Mouse (Mus musculus): ENCODE results near the gene Dact2. TPM values are rescaled to one million over a fixed set of nuclear protein-coding genes. Genes with fewer than 3 reads are reported as not detected.

Dact2 gene
- polyA plus RNA-seq, 1 experiment, result 0.39 TPM

GRCm38 (mm10) chr17:14187096-14187495, 17.0 kb downstream of the Dact2 start:
- Histone ChIP-seq H3K27ac (ENCODE audit: insufficient read depth, low read length) (no peak overlapping the region), H3K36me3 (ENCODE audit: control insufficient read depth, insufficient read depth, low read length) (no peaks in the 10 kb centered on the region), H3K27me3 (ENCODE audit: control insufficient read depth, insufficient read depth, low read length) (no peaks in the 10 kb centered on the region), H3K4me1 (ENCODE audit: control insufficient read depth, insufficient read depth, insufficient read length) (no peaks in the 10 kb centered on the region), H3K4me3 (ENCODE audit: extremely low read depth, insufficient read depth, insufficient read length) (no peak overlapping the region)
- no peak for DNase-seq (ENCODE audit: low read depth in 1 of 2, low spot score in 2 of 2)
- no peak for TF ChIP-seq POLR2A (IDR thresholded peaks at IDR 0.05; ENCODE audit: low read depth, low read length)
- no peak for TF ChIP-seq CTCF (IDR thresholded peaks at IDR 0.05; ENCODE audit: extremely low read depth, insufficient read depth, insufficient read length, insufficient replicate concordance)

DNA sequence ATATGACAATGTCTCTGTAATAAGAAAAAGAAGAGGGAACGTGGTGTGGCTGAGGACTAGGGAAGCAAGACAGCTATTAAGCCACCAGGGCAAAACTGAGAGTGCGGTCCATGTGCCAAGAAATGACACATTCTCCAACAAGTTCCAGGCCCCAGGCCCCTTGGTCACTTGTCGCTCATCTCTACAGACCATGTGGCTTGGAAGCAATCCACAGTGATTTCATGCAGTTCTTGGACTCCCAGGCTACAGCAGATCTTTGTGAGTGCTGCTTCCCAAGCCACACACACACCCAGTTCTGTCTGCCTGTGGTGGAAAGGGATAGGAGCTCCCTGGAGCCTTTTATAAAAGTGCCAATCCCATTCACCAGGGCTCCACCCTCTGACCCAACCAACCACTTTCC, 17.9 kb downstream of the Dact2 start:
- Histone ChIP-seq H3K27ac (ENCODE audit: insufficient read depth, low read length) (no peak overlapping the region), H3K4me3 (ENCODE audit: extremely low read depth, insufficient read depth, insufficient read length) (no peak overlapping the region), H3K27me3 (ENCODE audit: control insufficient read depth, insufficient read depth, low read length) (no peaks in the 10 kb centered on the region), H3K4me1 (ENCODE audit: control insufficient read depth, insufficient read depth, insufficient read length) (no peaks in the 10 kb centered on the region), H3K36me3 (ENCODE audit: control insufficient read depth, insufficient read depth, low read length) (no peaks in the 10 kb centered on the region)
- DNase-seq (ENCODE audit: low read depth in 1 of 2, low spot score in 2 of 2), result no peak
- TF ChIP-seq POLR2A (IDR thresholded peaks at IDR 0.05; ENCODE audit: low read depth, low read length) (no peak), CTCF (IDR thresholded peaks at IDR 0.05; ENCODE audit: extremely low read depth, insufficient read depth, insufficient read length, insufficient replicate concordance) (no peak)
- WGBS, result 81% methylated on average over 3 of the region's 3 CpGs

GRCm38 (mm10) chr17:14184192-14184814, 19.8 kb downstream of the Dact2 start:
- Histone ChIP-seq H3K36me3 (ENCODE audit: control insufficient read depth, insufficient read depth, low read length) (no peaks in the 10 kb centered on the region), H3K4me1 (ENCODE audit: control insufficient read depth, insufficient read depth, insufficient read length) (no peaks in the 10 kb centered on the region), H3K4me3 (ENCODE audit: extremely low read depth, insufficient read depth, insufficient read length) (no peak overlapping the region), H3K27ac (ENCODE audit: insufficient read depth, low read length) (no peak overlapping the region), H3K27me3 (ENCODE audit: control insufficient read depth, insufficient read depth, low read length) (no peaks in the 10 kb centered on the region)
- DNase-seq (ENCODE audit: low read depth in 1 of 2, low spot score in 2 of 2), result no peak
- no peak for TF ChIP-seq CTCF (IDR thresholded peaks at IDR 0.05; ENCODE audit: extremely low read depth, insufficient read depth, insufficient read length, insufficient replicate concordance)
- TF ChIP-seq POLR2A (IDR thresholded peaks at IDR 0.05; ENCODE audit: low read depth, low read length), result no peak
- WGBS, result 86% methylated on average over 4 of the region's 4 CpGs

DNA sequence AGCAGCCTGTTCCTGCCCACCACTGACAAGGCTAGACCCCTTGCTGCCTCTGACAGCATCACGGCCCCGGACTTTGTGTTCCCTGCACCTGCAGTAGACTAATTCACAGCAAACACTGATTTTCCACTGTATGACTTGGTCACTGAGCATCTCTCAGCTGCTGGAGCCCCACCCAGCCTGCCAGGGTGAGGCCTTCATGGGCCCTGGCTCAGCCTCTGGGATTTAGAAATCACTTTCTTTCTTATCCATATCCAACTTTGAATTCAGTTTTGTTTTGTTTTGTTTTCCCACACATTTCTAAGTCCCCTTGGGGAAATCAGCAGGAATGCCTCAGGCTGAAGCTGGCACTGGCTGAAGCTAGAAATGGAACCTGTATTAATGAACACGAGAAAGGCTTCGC, 20.4 kb downstream of the Dact2 start:
- H3K36me3 ChIP-seq (ENCODE audit: control insufficient read depth, insufficient read depth, low read length), result no peaks in the 10 kb centered on the region
- no peak for TF ChIP-seq POLR2A (IDR thresholded peaks at IDR 0.05; ENCODE audit: low read depth, low read length)
- TF ChIP-seq CTCF (IDR thresholded peaks at IDR 0.05; ENCODE audit: extremely low read depth, insufficient read depth, insufficient read length, insufficient replicate concordance), result no peak
- no peaks in the 10 kb centered on the region for H3K4me1 ChIP-seq (ENCODE audit: control insufficient read depth, insufficient read depth, insufficient read length)
- H3K27me3 ChIP-seq (ENCODE audit: control insufficient read depth, insufficient read depth, low read length), result no peaks in the 10 kb centered on the region
- DNase-seq (ENCODE audit: low read depth in 1 of 2, low spot score in 2 of 2), result no peak
- no peak overlapping the region for H3K27ac ChIP-seq (ENCODE audit: insufficient read depth, low read length)
- H3K4me3 ChIP-seq (ENCODE audit: extremely low read depth, insufficient read depth, insufficient read length), result no peak overlapping the region
- 84% methylated on average over 4 of the region's 4 CpGs for WGBS

GRCm38 (mm10) chr17:14182860-14183259, 21.2 kb downstream of the Dact2 start:
- WGBS, result 82% methylated on average over 3 of the region's 3 CpGs

DNA sequence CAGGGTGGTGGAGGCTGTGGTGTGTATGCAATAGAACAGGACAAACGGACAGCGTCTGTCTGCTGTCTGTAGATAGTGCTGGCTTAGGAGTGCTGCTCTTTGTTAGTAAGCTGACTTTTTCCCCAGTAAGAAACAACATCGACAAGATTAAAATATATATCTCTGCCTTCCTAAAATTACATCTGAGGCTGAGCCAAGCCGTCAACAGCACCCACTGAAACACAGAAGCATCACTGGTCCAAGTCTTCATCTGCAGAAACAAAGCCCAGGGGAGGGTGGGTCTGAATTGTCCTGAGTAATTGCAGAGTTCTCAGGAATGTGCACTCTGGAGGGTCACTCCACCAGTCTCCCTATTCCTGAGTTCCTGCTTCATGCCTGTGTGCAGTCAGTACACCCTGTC, 25.2 kb downstream of the Dact2 start:
- WGBS, result 78% methylated on average over 4 of the region's 4 CpGs
- DNase-seq (ENCODE audit: low read depth in 1 of 2, low spot score in 2 of 2), result no peak
- Histone ChIP-seq H3K4me1 (ENCODE audit: control insufficient read depth, insufficient read depth, insufficient read length) (no peaks in the 10 kb centered on the region), H3K4me3 (ENCODE audit: extremely low read depth, insufficient read depth, insufficient read length) (no peak overlapping the region), H3K27ac (ENCODE audit: insufficient read depth, low read length) (no peak overlapping the region), H3K27me3 (ENCODE audit: control insufficient read depth, insufficient read depth, low read length) (no peaks in the 10 kb centered on the region), H3K36me3 (ENCODE audit: control insufficient read depth, insufficient read depth, low read length) (no peaks in the 10 kb centered on the region)
- no peak for TF ChIP-seq POLR2A (IDR thresholded peaks at IDR 0.05; ENCODE audit: low read depth, low read length)
- TF ChIP-seq CTCF (IDR thresholded peaks at IDR 0.05; ENCODE audit: extremely low read depth, insufficient read depth, insufficient read length, insufficient replicate concordance), result no peak

More at GRCm38 (mm10) chr17:14182860-14183259, 21.2 kb downstream of the Dact2 start:
- H3K27ac ChIP-seq (ENCODE audit: insufficient read depth, low read length), result no peak overlapping the region
- TF ChIP-seq CTCF (IDR thresholded peaks at IDR 0.05; ENCODE audit: extremely low read depth, insufficient read depth, insufficient read length, insufficient replicate concordance) (no peak), POLR2A (IDR thresholded peaks at IDR 0.05; ENCODE audit: low read depth, low read length) (no peak)
- H3K27me3 ChIP-seq (ENCODE audit: control insufficient read depth, insufficient read depth, low read length), result no peaks in the 10 kb centered on the region
- H3K36me3 ChIP-seq (ENCODE audit: control insufficient read depth, insufficient read depth, low read length), result no peaks in the 10 kb centered on the region
- H3K4me1 ChIP-seq (ENCODE audit: control insufficient read depth, insufficient read depth, insufficient read length), result no peaks in the 10 kb centered on the region
- no peak overlapping the region for H3K4me3 ChIP-seq (ENCODE audit: extremely low read depth, insufficient read depth, insufficient read length)
- no peak for DNase-seq (ENCODE audit: low read depth in 1 of 2, low spot score in 2 of 2)

DNA sequence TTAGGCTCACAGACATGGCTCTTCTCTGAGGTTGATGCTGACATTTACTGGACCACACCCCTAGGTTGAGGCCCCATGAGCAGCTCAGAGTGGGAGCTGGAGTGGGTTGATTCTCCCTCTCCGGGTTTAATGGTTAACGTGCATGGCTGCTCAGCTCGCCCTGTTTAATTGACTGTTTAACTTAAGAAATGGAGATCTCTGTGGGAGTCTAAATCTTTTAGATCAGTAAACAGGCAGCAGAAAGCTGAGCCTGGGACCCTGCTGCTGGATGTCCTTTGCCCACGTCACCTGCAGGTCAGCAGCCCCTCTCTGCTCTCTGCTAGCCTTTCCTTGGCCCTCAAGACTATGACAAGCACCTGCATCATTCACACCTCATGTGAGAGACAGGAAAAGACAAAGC, 25.6 kb downstream of the Dact2 start:
- DNase-seq (ENCODE audit: low read depth in 1 of 2, low spot score in 2 of 2), result no peak
- no peaks in the 10 kb centered on the region for H3K4me1 ChIP-seq (ENCODE audit: control insufficient read depth, insufficient read depth, insufficient read length)
- no peak overlapping the region for H3K27ac ChIP-seq (ENCODE audit: insufficient read depth, low read length)
- WGBS, result 80% methylated on average over 4 of the region's 4 CpGs
- no peaks in the 10 kb centered on the region for H3K27me3 ChIP-seq (ENCODE audit: control insufficient read depth, insufficient read depth, low read length)
- no peaks in the 10 kb centered on the region for H3K36me3 ChIP-seq (ENCODE audit: control insufficient read depth, insufficient read depth, low read length)
- H3K4me3 ChIP-seq (ENCODE audit: extremely low read depth, insufficient read depth, insufficient read length), result no peak overlapping the region
- TF ChIP-seq CTCF (IDR thresholded peaks at IDR 0.05; ENCODE audit: extremely low read depth, insufficient read depth, insufficient read length, insufficient replicate concordance), result no peak
- no peak for TF ChIP-seq POLR2A (IDR thresholded peaks at IDR 0.05; ENCODE audit: low read depth, low read length)

Measured in spleen, adult 2 months (tissue).